Mouse (Mus musculus): ENCODE measurements around the gene Sipa1l1.

The Sipa1l1 gene

DNA sequence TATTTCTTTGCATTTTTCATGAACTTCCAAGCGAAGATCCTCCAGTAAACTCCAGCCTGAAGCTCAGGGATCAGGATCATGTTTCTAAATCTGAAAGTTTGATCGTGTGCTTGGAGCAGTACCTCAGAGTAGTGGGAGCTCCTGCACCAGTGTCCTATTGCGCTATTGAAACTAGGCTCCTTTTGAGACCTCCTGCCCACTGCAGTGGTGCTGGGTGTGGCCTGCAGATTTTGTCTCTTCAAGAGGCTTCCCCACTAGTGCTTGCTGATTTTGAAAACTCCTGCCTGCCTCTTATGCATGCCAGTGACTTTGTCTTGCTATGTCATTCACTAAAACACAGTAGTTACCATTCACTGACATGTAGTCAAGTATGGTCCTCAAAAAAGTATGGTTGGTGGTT lies 213.8 kb downstream of the Sipa1l1 start:
- no peak for DNase-seq (ENCODE audit: low read depth, low spot score)

DNA sequence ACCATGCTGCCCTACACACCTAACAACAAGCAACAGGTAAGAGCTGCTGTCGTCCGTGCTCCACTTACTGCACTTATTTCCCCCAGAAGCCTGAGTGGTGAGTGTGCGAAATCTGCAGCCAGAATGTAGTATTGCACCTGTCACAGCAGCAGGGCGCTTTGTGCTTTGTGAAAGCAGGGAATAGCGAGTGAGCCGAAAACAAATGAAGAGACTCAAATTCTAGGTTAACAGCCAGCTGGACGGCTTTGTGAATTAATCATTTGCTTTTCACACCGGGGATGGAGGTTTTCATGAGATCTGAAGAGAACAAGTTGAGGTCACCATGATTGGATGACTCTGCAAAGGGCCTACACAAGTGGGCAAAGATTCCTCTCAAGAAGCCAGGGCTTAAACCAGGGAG lies 215.6 kb downstream of the Sipa1l1 start:
- no peak for DNase-seq (ENCODE audit: low read depth, low spot score)

DNA sequence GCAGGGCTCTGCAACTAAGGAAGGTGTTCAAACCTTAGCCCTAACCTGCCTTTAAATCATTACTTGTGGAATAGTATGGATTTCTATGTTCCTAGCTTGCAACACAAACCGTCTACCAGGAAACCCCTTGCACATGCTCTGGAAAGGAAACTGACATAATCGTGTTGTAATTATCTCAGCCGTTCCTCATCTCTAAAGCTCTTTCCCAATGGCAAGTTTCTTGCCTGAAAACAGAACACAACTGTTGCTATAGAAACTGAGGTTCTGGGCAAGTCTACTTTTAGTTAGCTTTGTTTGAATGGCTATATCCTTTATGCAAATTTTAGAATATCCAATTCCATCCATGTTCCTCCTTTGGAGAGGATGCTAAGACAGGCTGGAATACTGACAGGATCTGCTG lies 217.9 kb downstream of the Sipa1l1 start:
- DNase-seq (ENCODE audit: low read depth, low spot score): no peak

DNA sequence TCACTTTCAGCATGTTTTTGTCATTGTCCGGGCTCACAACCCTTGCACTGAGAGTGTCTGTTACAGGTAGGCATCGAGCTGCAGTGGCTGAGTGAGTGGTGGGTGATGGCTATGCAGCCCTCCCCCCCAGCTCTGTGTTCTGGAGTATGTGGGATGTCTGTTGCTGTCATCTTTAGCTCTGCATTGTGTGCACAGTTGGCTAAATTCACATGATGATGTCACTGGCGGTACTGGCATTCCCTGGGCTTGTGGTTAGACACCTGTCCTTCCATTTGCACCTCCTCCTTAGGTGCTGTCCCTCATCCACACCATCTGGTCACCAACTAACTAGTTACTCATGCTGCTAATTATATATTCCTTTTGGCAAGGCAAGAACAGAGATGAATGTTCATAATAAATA lies 218.5 kb downstream of the Sipa1l1 start:
- no peak for DNase-seq (ENCODE audit: low read depth, low spot score)

DNA sequence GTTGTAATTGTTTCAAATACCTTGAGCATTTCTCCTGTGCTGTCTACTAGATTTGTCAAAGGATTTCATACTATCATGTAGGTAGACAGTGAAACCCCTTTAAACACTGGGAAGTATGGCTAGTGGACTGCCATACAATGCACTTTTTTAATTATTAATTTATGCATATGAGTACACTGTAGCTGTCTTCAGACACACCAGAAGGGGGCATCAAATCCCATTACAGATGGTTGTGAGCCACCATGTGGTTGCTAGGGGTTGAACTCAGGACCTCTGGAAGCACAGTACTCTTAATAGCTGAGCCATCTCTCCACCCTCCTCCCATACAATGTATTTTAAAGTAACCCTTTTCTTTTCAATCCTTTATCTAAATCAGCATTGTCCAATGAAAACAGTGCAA lies 219.0 kb downstream of the Sipa1l1 start:
- no peak for DNase-seq (ENCODE audit: low read depth, low spot score)

DNA sequence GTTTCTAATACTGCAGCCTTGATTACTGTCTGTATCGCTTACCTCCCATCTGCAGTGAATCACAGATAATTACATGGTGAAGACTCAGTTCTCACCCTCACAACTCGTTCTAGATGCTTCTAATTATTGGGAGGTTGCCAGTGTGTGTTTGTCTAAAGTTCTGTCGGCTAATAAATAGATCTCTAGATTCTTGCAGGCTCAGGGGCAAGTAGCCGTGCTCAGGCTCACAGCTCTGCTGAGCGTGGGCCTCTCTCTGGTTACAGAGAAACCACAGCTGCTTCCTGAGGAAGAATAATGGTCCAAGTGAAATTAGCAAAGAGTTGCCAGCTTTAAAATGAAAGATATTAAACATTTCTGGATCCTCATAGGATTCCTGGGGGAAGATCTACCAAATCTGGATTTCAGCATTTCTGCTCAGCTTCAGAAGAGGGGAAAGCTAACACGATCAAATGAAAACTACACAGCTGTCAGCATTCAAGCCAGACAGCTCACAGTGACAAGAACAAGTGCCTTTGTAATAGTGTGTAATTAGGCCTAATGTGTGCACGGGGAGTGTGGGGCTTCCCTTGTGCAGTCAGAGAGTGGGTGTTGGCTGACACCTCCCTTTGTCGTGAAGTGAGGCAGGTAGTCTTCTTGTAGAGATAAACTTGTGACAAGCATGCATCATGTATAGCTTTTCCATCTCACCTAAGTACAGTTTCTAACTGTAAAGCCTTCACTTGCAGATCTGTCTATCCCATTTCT lies 225.2 kb downstream of the Sipa1l1 start:
- DNase-seq (ENCODE audit: low read depth, low spot score): no peak

DNA sequence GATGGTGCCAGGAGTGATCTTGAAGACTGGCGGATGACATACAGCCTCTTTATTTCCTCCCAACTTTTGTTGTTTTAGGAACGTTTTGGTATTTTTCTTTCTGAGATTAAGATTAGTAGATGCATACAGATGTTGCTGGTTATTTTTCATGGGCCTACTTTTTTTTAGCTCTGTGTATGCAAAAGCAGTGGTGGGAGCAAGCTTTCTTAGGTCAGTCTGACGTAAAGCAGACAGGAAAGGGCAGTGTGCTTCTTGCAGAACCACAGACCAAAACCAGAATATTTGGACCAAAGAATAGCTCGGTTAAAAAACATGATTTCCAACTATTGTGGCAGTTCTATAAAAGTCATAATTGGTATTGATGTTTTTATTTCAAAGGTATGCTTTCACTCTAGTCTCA lies 226.1 kb downstream of the Sipa1l1 start:
- DNase-seq (ENCODE audit: low read depth, low spot score): no peak

DNA sequence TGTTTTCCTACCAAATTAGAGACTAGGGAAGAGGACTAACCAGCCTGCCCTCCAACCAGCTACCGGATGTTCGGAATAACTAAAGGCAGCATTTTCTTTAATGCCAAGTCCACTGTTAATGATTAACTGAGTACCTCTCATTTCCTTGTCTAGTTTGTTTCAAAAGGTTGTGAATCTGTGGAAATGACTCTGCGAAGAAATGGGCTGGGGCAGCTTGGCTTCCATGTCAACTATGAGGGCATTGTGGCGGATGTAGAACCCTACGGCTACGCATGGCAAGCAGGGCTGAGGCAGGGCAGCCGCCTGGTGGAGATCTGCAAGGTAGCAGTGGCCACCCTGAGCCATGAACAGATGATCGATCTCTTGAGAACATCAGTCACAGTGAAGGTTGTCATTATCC lies 228.1 kb downstream of the Sipa1l1 start:
- no peak for DNase-seq (ENCODE audit: low read depth, low spot score)

DNA sequence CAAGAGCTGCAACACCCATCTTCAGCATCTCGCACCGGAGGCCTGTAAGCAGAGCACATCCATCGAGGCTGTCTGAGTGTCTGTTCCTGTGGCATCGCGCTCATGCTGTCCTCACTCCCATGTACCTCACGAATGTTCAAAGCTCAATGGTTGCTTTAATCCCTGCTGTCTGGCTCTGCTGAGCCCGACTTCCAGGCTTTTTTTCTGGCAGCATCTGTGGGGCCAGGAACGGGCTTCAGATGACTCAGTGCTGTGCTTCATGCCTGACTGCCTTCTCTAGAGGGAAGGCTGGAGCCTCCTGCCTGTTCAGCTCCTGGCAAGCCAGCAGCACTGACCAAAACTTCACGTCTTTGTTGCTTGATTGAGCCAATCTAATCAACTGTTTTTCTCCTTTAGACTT lies 228.6 kb downstream of the Sipa1l1 start:
- no peak for DNase-seq (ENCODE audit: low read depth, low spot score)

DNA sequence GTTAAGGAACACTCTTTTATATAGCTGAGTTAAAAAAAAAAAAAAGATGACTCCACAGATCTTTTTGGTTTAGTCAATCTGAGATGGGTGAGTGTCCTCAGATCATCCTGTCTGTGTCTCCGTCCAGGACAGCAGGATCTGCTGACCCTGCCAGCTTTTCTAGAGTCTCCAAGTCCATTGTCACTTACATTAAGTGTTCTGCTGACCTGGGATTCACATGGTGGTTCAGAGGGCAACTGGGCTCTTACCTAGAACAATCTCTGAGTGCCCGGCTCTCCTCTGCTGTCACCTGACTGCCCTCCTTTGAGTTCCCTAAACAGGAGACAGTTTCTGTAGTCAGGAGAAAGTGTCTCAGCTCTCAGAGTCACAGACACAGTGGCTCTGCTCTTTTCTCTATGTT lies 229.8 kb downstream of the Sipa1l1 start:
- no peak for DNase-seq (ENCODE audit: low read depth, low spot score)

DNA sequence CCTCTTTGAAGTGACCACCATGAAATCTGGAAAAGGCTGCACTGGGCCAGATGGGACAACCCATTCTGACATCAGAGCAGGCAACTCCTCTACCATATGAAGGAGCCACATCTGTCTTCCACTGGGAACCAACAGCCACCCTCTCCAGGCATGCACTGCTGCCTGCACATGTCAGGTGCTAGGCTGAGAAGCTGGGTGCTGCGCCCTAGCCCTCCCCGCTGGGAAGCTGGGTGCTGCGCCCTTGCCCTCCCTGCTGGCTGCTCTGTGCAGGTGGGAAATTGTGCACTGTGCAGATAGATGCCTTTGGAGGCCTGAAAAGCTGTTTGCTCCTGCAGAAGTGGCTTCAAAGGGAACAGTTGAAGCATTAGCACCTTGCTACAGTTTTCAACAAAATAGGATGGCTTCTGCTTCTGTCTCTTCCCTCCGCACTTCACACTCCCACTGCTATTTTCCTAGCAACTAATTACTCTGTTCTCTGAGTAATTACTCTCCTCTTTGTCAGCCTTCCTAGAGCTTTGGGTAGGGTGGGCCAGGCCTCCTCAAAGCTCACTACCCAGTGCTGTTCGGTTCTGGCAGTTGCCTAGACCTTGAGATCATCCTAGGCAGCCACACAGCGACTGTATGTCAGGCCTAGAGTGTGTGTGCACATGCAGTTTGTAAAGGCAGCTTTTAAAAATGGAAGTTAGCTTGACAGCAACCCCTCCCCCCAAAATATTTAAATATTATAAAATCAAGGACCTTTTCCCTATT lies 231.0 kb downstream of the Sipa1l1 start:
- DNase-seq (ENCODE audit: low read depth, low spot score): no peak

DNA sequence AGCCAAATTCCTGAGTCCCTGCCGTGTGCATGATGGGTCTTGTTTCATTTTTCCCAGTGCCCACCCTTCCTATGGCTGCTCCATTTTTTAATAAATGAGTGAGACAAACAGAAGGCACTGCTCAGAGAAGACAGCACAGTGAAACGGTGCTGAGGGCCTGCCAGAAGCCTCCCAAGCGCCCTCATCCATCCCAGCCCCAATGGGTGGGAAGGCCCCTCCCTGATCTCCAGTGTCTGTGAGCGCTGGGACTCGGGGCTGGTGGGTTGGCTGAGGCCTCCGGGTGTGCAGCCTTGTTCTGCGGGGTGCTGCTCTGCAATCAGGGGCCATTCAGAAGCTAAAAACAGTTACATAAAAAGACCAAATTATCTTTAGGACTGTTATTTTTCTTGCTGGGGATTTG lies 231.7 kb downstream of the Sipa1l1 start:
- no peak for DNase-seq (ENCODE audit: low read depth, low spot score)

DNA sequence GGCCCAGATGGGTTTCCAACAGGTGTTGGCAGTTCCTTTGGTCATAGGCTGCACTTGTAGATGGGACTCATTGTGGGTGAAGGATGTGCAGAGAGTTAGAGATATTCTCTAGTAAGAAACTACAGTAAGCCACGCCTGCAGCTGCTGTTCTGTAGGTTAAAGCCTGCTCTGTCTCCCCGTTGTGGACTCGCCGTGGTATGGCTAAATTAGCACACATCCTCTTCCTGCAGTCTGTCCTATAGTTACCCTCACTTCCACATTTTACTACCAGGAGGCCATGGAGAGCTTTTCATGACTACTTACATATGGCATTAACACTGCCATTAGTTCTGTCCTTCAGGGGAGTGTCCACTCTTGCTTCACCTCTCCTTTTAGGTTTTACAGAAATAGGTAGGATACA lies 232.3 kb downstream of the Sipa1l1 start:
- DNase-seq (ENCODE audit: low read depth, low spot score): no peak

DNA sequence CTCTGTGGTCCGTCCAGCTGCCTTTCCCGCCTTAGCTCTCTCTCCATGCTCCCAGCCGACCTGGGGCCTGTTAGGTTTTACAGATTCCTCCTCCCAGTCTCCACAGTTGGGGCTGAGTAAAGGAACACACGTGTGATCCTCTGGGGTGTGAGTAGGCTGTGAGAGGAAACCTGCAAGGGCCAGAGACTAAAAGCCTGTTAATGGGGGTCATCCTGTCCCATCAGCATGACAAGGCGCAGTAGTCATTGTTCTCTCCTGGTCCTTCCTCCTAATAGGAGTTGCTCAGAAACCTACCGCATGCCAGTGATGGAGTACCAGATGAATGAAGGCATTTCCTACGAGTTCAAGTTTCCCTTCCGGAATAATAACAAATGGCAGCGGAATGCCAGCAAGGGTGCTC lies 233.5 kb downstream of the Sipa1l1 start:
- no peak for DNase-seq (ENCODE audit: low read depth, low spot score)

DNA sequence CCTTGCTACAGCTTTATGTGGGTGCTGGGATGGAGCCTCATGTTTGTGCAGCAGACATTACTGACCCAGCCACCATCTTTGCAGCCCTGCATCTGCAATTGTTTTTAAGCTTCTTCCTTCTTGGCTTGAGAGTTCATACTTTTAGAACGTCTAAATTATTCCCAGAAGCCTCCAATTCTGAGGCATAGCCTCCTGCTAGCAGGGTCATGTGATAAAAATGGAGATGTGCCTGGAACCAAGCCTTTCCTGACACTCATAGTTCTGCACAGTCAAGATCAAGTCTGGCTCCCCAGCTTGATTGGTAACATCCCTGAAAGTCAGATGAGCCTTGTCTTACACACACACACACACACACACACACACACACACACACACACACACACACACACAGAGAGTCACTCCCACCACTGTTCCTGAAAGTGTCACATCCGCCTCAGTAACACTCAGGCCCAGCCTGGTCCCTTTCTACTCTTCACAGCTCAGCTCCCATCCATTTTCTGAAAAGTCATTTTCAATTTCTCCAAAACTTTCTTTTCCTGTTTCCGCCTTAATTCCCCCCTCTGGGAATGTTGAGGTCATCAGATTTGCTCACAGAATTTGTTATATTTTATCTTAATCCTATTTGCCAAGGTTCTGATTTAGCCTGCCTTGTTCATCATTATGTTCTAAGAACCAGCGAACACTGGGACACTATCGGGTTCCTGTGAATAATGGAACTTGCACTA lies 238.6 kb downstream of the Sipa1l1 start:
- no peak for DNase-seq (ENCODE audit: low read depth, low spot score)

DNA sequence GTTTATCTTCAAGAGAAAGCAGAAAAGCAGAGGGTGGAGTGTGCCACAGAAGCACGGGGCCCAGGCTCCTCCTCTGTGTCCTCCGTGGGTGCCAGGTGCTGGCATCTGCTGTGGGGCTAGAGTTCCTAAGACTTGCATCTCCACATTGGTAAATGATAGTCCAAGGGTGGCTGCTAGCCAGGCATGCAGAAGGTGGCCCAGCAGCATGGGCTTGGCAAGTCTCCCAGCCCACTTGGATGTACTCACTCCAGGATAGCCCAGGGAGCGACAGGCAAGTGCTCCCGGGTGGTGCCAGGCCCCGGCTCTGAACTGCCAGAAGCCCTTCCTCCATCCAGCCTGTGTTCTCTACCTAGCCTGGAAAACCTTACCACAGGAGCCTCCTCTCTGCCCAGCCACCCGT lies 239.4 kb downstream of the Sipa1l1 start:
- no peak for DNase-seq (ENCODE audit: low read depth, low spot score)

DNA sequence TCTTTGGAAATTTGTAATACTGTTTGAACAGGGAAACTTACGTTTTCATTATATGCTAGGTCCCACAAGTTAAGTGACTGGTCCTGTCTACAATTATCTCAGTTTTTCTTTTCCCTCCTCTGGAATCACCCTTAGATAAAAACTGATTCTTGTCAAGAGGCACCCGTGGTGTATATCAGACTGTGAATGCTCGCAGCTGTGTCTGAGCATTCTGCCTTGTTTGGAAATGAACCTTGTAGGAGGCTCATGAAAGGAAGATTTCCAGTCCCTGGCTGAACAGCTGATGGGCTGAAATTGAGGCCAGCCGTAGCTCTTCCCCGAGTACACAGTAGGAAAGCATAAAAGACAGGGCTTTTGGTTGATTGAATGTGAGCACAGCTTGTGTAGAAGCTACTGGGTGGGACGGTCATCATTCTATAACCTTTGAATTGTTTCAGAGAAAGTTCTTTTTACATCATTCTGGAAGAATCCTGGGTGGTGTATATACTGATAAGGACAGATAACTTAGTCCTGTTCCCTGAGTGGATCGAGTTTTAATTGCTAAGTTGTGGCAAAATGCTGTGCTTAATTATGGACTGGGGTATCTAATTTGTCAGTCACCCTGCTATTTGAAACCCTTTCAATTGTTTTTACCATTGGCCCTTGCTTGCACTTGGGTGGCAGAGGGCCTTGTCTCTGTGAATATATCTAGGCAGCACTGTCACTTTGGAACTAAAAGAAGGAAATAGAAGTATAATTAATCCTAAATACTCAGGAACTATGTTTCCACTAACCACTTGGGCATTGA lies 240.8 kb downstream of the Sipa1l1 start:
- no peak for DNase-seq (ENCODE audit: low read depth, low spot score)

DNA sequence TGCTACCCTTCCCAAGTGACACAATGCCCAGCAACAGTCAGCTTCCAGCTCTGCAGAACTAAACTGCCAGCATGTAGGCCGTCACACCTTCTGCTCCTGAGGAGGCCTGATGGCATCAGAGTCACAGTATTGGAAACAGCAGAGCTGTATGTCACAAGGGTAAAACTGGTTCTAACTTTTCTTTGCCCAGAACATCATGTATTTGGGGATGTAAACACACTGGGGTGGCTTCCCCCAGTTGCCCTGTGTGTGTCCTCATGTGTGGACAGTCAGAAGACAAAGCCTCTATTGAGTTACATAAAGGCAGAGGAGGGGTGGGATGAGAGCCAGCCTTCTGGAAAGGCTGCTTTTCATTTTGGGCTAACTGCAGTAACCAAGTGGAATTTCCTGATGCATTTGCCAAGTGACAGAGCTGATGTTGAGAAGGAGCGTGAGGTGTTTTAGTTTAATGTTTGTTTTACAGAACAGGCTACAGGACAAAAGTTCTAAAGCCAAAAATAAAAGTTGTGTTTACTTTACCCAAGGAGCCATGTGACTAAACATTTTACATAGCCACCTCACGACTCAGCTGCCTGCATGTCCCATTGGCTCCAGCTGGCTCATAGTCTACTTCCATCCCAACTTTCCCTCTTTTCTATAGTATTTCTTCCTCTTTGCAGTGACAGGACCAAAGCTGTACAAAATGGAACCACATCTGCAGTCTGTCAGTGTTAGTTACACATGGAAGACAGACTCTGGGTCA lies 243.3 kb downstream of the Sipa1l1 start:
- DNase-seq (ENCODE audit: low read depth, low spot score): no peak

DNA sequence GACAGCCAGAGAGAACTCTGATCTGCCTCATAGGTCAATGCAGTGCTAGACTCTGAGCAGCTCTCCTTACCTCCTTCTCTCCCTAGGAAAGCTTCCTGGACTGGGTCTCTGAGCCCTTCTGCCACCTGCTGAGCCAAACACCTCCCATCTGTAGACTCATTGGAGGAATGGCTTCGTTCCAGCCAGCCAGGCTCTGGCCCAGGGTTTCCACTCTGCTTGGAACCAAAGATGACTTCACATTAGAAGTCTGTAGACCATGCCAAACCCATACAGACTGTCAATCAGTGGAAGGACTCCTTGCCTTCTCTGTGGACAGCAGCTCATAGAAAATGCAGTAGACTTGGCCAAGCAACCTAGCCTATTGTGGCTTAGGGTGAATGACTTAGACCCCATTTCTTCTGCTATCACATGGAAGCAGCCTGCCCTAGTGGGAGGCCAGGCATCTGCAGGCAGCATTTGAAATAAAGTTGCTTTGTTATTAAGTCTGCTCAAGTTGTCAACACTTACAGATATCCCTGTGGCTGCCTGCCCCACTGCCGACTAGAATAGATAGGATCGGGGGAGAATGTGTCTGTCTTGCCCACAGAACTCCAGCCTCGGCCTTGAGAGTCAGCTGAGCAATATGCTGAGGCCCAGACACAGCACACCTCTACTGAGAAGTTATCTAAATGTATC lies 246.7 kb downstream of the Sipa1l1 start:
- no peak for DNase-seq (ENCODE audit: low read depth, low spot score)

DNA sequence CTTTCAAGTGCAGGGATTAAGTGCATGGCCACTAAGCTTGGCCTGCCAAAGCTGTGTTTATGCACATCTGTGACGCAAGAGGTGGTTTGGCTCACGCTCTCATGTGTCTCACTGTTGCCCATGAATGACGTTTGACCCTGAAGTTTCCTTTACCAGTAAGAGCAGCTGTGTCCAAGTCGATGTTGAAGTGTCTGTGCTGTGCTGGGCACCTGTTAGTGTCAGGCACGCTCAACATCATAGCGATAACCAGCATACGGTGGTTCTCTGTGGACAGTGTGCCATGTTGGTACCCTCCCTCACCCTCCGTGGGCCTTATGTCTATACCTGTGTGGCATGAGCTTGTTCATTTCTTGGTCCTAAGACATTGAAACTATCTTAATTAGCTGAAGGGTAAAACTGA lies 249.9 kb downstream of the Sipa1l1 start:
- DNase-seq (ENCODE audit: low read depth, low spot score): no peak

DNA sequence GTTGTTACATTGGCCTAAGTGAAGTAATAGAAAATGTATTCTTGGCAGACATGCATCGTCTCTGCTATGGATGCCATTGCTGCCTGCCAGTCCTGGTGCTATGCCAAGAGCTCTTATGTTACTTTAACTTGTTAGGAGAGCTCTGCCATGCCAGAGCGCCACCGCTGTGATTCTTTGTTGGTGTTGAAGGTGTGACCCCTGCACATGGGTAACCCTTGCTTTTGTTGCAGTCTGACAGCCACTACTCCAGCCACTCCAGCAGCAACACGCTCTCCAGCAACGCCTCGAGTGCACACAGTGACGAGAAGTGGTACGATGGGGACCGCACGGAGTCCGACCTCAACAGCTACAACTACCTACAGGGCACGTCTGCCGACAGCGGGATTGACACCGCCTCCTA lies 255.7 kb downstream of the Sipa1l1 start:
- DNase-seq (ENCODE audit: low read depth, low spot score): no peak
